Mouse (Mus musculus): ENCODE data around the gene Cnn1. TPM values are rescaled to one million over a fixed set of nuclear protein-coding genes. Genes with fewer than 3 reads are reported as not detected.

Cnn1 gene
- polyA plus RNA-seq, 1 experiment from 2014 or later: 3.1 TPM

- Histone ChIP-seq H3K36me3 (0 out of 2 replicates have a peak, but pooled peaks cover under 1% of the 10 kb centered on the region), H3K4me2 (peak within 1 kb of the TSS; percentile 74), H3K27ac (peak within 1 kb of the TSS; percentile 88), H3K4me3 (peak within 1 kb of the TSS; percentile 84), H3K9ac (peak within 1 kb of the TSS; percentile 64), H3K4me1 (peaks cover 13% of the 10 kb centered on the region; the same call in 1 of the 2 replicates), H3K9me3 (no peaks in the 10 kb centered on the region), H3K27me3 (no peaks in the 10 kb centered on the region)
- 0% methylated on average over 48 of the region's 48 CpGs for WGBS
- peak; percentile 97 for ATAC-seq (ENCODE audit: insufficient number of reproducible peaks, low FRiP score, low TSS enrichment, low read depth)
Observed at GRCm38 (mm10) chr9:22085022-22085834, 13.8 kb upstream of the Cnn1 start, which contains the start of gene Ecsit. Ecsit (minus strand) TSS chr9:22085438.

DNA sequence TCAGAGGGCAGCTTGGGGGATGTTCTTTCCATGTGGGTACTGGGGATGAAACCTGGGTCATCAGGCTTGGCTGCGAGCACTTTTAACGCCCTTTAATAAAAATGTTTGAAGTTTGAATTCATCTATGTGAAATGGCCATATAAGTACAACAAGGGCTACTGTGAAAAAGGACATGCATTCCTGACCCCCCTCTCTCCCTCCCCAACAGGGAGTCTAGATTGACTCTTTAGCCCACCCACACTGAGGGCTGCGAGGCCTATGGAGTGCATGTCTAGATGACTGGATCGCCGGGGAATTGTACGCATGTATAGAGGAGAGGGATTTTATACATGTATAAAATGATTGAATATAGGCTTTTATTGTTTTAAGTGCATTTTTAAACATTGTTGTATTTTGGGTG is 13.0 kb upstream of the Cnn1 start:
- Histone ChIP-seq H3K4me2 (peak overlapping the region; percentile 74), H3K9ac (peak overlapping the region; percentile 64), H3K36me3 (no peaks in the 10 kb centered on the region), H3K27ac (peak overlapping the region; percentile 88), H3K4me1 (peaks cover 13% of the 10 kb centered on the region; the same call in 1 of the 2 replicates), H3K27me3 (no peaks in the 10 kb centered on the region), H3K9me3 (no peaks in the 10 kb centered on the region), H3K4me3 (peak overlapping the region; percentile 84)
- WGBS: 69% methylated on average over 6 of the region's 6 CpGs
- no peak for ATAC-seq (ENCODE audit: insufficient number of reproducible peaks, low FRiP score, low TSS enrichment, low read depth)

- Histone ChIP-seq H3K4me3 (no peak overlapping the region), H3K4me1 (peaks cover 13% of the 10 kb centered on the region; the same call in 1 of the 2 replicates), H3K36me3 (no peaks in the 10 kb centered on the region), H3K4me2 (no peak overlapping the region), H3K27me3 (no peaks in the 10 kb centered on the region), H3K9ac (no peak overlapping the region), H3K9me3 (no peaks in the 10 kb centered on the region), H3K27ac (no peak overlapping the region)
- 83% methylated on average over 2 of the region's 2 CpGs for WGBS
- ATAC-seq (ENCODE audit: insufficient number of reproducible peaks, low FRiP score, low TSS enrichment, low read depth): no peak
Observed at GRCm38 (mm10) chr9:22087034-22087618, 11.9 kb upstream of the Cnn1 start.

DNA sequence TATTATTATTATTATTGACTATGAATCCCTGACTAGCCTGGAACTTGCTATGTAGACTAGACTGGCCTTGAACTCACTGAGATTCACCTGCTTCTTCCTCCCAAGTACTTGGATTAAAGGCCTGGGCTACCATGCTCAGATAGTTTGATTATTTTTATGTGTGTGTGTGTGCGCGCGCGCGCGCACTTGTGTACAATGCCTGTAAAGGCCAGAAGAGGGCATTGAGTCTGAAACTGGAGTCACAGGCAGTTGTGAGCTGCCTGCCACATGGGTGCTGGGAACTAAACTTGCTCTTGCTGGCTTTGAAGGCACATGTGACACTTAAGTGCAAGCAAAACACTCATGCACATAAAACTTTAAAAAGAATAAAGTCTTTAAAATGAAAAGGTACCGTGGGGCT is 9.7 kb upstream of the Cnn1 start:
- Histone ChIP-seq H3K4me3 (no peak overlapping the region), H3K9ac (no peak overlapping the region), H3K9me3 (no peaks in the 10 kb centered on the region), H3K4me2 (no peak overlapping the region), H3K4me1 (peaks cover 11% of the 10 kb centered on the region; the same call in 1 of the 2 replicates), H3K27me3 (no peaks in the 10 kb centered on the region), H3K36me3 (no peaks in the 10 kb centered on the region), H3K27ac (no peak overlapping the region)
- ATAC-seq (ENCODE audit: insufficient number of reproducible peaks, low FRiP score, low TSS enrichment, low read depth): no peak
- 96% methylated on average over 7 of the region's 7 CpGs for WGBS

DNA sequence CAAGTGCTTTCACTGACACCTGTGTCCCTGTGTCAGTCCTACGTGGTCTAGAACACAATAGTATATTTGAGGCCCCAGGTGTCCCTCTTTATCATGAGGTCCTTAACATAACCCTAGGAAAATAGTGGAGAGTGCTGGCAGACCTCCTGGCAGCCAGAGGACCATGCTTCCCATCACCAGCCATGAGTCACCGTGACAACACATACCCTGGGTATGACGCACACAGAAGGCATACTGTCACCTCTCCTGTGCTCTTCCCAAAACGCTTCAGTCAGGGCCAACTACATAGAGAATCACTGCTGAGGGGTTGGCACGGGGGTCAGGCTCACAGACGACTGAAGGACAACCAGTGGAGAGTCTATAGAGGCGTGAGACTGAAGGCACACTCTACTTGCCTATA is 9.0 kb upstream of the Cnn1 start:
- Histone ChIP-seq H3K4me3 (no peak overlapping the region), H3K27me3 (no peaks in the 10 kb centered on the region), H3K36me3 (no peaks in the 10 kb centered on the region), H3K9me3 (no peaks in the 10 kb centered on the region), H3K9ac (no peak overlapping the region), H3K4me1 (peaks cover 6% of the 10 kb centered on the region; the same call in 1 of the 2 replicates), H3K27ac (no peak overlapping the region), H3K4me2 (no peak overlapping the region)
- WGBS: 84% methylated on average over 7 of the region's 7 CpGs
- no peak for ATAC-seq (ENCODE audit: insufficient number of reproducible peaks, low FRiP score, low TSS enrichment, low read depth)

DNA sequence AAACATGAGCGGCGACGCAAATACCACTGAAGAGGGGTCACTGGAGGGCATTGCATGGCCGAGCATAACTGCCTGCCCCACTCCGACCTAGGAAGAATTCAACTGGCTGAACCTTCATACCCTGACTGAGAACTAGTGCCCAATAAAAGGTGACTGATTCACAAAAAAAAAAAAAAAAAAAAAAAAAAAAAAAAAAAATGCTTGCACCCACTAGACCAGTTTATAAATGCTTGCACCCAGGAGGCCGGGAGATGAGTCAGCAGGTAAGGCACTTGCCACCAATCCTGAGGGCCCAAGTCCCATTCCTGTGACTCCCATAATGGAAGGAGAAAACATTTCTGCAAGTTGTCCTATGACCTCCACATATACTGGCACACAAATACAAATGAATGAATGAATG is 6.3 kb upstream of the Cnn1 start:
- Histone ChIP-seq H3K27me3 (peaks cover 11% of the 10 kb centered on the region), H3K4me2 (no peak overlapping the region), H3K9ac (no peak overlapping the region), H3K4me1 (peaks cover 5% of the 10 kb centered on the region), H3K27ac (no peak overlapping the region), H3K9me3 (no peaks in the 10 kb centered on the region), H3K36me3 (no peaks in the 10 kb centered on the region), H3K4me3 (no peak overlapping the region)
- 83% methylated on average over 6 of the region's 6 CpGs for WGBS
- no peak for ATAC-seq (ENCODE audit: insufficient number of reproducible peaks, low FRiP score, low TSS enrichment, low read depth)

DNA sequence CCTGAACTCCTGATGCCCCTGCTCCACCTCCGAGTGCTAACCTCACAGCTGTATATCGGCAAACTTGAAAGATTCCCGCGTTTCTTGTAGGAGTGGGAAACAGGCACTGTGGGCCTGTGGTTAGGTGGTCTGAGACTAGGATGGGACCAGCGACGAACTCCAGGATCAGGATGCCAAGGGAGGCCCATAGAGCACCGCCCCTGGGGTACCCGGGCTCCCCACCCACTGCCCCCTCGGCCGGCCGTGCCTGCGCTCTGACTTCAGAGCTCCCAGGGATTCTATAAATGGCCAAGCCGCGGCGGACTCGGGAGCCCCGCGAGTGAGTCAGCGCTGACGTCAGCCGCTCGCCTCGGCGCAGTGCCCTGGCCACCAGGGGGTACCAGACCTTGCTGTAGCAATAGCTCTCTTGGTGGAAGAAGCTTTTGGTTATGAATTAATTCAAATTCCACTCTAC is 3.1 kb upstream of the Cnn1 start:
- H3K36me3 ChIP-seq: no peaks in the 10 kb centered on the region
- H3K4me2 ChIP-seq: peak overlapping the region; percentile 53
- H3K9me3 ChIP-seq: no peaks in the 10 kb centered on the region
- peaks cover 20% of the 10 kb centered on the region for H3K4me1 ChIP-seq
- no peak overlapping the region for H3K9ac ChIP-seq
- H3K4me3 ChIP-seq: peak overlapping the region; percentile 30
- H3K27me3 ChIP-seq: peaks cover 41% of the 10 kb centered on the region
- H3K27ac ChIP-seq: no peak overlapping the region
- peak; percentile 56; the same call in 1 of the 2 replicates for ATAC-seq (ENCODE audit: insufficient number of reproducible peaks, low FRiP score, low TSS enrichment, low read depth)
- WGBS: 2% methylated on average over 24 of the region's 24 CpGs

- Histone ChIP-seq H3K4me3 (no peak overlapping the region), H3K9me3 (no peaks in the 10 kb centered on the region), H3K27ac (no peak overlapping the region), H3K4me2 (no peak overlapping the region), H3K9ac (no peak overlapping the region), H3K27me3 (peaks cover 49% of the 10 kb centered on the region), H3K36me3 (no peaks in the 10 kb centered on the region), H3K4me1 (peaks cover 20% of the 10 kb centered on the region)
- ATAC-seq (ENCODE audit: insufficient number of reproducible peaks, low FRiP score, low TSS enrichment, low read depth): no peak
- 4% methylated on average over 15 of the region's 18 CpGs for WGBS
Observed at GRCm38 (mm10) chr9:22099922-22100321, 906 bp downstream of the Cnn1 start.

- Histone ChIP-seq H3K36me3 (peaks cover 39% of the 10 kb centered on the region), H3K27me3 (no peaks in the 10 kb centered on the region), H3K27ac (no peak overlapping the region), H3K9me3 (no peaks in the 10 kb centered on the region), H3K4me1 (no peaks in the 10 kb centered on the region), H3K9ac (no peak overlapping the region), H3K4me2 (no peak overlapping the region), H3K4me3 (no peak overlapping the region)
- ATAC-seq (ENCODE audit: insufficient number of reproducible peaks, low FRiP score, low TSS enrichment, low read depth): no peak
- WGBS: 94% methylated on average over 9 of the region's 9 CpGs
Observed at GRCm38 (mm10) chr9:22108194-22108593, 9.2 kb downstream of the Cnn1 start.

- no peaks in the 10 kb centered on the region for H3K27me3 ChIP-seq
- no peak overlapping the region for H3K27ac ChIP-seq
- ATAC-seq (ENCODE audit: insufficient number of reproducible peaks, low FRiP score, low TSS enrichment, low read depth): no peak
- no peaks in the 10 kb centered on the region for H3K9me3 ChIP-seq
- H3K4me1 ChIP-seq: peaks cover 15% of the 10 kb centered on the region
- no peak overlapping the region for H3K9ac ChIP-seq
- 88% methylated on average over 4 of the region's 4 CpGs for WGBS
- H3K4me2 ChIP-seq: peak overlapping the region; percentile 68
- peak overlapping the region; percentile 89 for H3K4me3 ChIP-seq
- peaks cover 36% of the 10 kb centered on the region for H3K36me3 ChIP-seq
Observed at GRCm38 (mm10) chr9:22115635-22116034, 16.6 kb downstream of the Cnn1 start.

- 26% methylated on average over 15 of the region's 15 CpGs for WGBS
Observed at GRCm38 (mm10) chr9:22116086-22116485, 17.1 kb downstream of the Cnn1 start.

More at GRCm38 (mm10) chr9:22116086-22116485, 17.1 kb downstream of the Cnn1 start:
- Histone ChIP-seq H3K9ac (peak overlapping the region; percentile 88; the same call in 1 of the 2 replicates), H3K27me3 (no peaks in the 10 kb centered on the region), H3K4me3 (peak overlapping the region; percentile 89), H3K36me3 (peaks cover 32% of the 10 kb centered on the region), H3K9me3 (no peaks in the 10 kb centered on the region), H3K4me1 (peaks cover 15% of the 10 kb centered on the region), H3K4me2 (peak overlapping the region; percentile 68), H3K27ac (no peak overlapping the region)
- ATAC-seq (ENCODE audit: insufficient number of reproducible peaks, low FRiP score, low TSS enrichment, low read depth): no peak
